Mouse (Mus musculus) heart, postnatal 0 days (tissue): ENCODE measurements at regions not wholly inside any gene's neighbourhood (a gene's known extent, or its start where the extent isn't known, plus 50 kb on each side); places are given as distances from the start of the nearest gene placed in this dataset.

Experiments used
- CTCF ChIP-seq: IDR thresholded peaks from 2 replicates; pipeline ENCODE4 v1.5.1; 2016; ENCODE audit warnings: antibody characterized with exemption, control low read depth, low read depth
- EP300 ChIP-seq: IDR thresholded peaks from 2 replicates; pipeline ENCODE4 v1.6.1; 2016; ENCODE audit warnings: antibody characterized with exemption, low read depth

GRCm38 (mm10) chr17:64492614-64493269, 107.8 kb upstream of the Man2a1 start:
- TF ChIP-seq CTCF = peak; percentile 17; the same call in 1 of the 2 replicates
- no peak for TF ChIP-seq EP300
